Mouse (Mus musculus): ENCODE results near the gene Gm9803.

GRCm38 (mm10) chr10:43549411-43549810, 25.5 kb downstream of the Gm9803 start:
- no peak for TF ChIP-seq CTCF (IDR thresholded peaks at IDR 0.05; ENCODE audit: borderline replicate concordance, insufficient read depth, low read depth, low read length)
- no peak for TF ChIP-seq POLR2A (IDR thresholded peaks at IDR 0.05; ENCODE audit: borderline replicate concordance, insufficient read depth, low read length)

Measured in cerebellum, adult 2 months (tissue).